Mouse (Mus musculus): ENCODE data around the gene Ctnnbip1.

DNA sequence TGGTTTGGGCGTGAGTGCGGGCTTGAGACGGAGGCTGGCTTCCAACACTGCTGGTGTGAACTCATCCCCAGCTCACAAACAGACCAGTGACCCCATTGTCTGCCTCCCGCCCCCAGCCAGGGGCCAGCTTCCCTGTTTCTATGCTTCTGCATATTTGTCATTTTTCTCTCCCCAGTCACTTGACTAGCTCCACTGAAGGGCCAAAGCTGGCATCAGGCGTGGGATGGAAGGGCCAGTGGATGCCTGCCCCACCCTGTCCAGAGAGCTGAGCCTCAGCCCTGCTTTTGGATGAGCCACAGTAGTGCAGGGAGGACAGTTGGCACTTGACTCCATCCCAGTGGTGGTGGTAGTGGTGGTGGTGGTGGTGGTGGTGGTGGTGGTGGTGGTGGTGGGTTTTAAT lies 39.9 kb downstream of the Ctnnbip1 start:
- no peak for TF ChIP-seq POLR2A (IDR thresholded peaks at IDR 0.05; ENCODE audit: extremely low read depth, insufficient read depth, low read length)
- TF ChIP-seq CTCF (IDR thresholded peaks at IDR 0.05; ENCODE audit: extremely low read depth, insufficient read depth, low read length): no peak

Measured in cortical plate, adult 2 months (tissue).